Mouse (Mus musculus) common myeloid progenitor, adult 5-6 weeks (primary cell): ENCODE measurements around the gene Baiap2l2. TPM values are rescaled to one million over a fixed set of nuclear protein-coding genes. Genes with fewer than 3 reads are reported as not detected.

Source experiments
- ATAC-seq: replicated peaks from 2 replicates; pipeline ENCODE4 v1.8.0; 2016; ENCODE audit warnings: low read depth, mild to moderate bottlenecking, moderate TSS enrichment, inconsistent platforms; ENCODE audit not compliant: poor library complexity, severe bottlenecking
- total RNA-seq: library from RNA; stranded (forward); fragments of 200-1000, 187-1606 nt; gene quantifications from 2 replicates; pipeline ENCODE4 v1.2.3, GENCODE M21; 2017

The Baiap2l2 gene
- not detected in 2 replicates for total RNA-seq

- no peak for ATAC-seq
Measured at GRCm38 (mm10) chr15:79285399-79285798, at the start of gene Baiap2l2. Gene Baiap2l2, minus strand, starts transcription at chr15:79285537.

DNA sequence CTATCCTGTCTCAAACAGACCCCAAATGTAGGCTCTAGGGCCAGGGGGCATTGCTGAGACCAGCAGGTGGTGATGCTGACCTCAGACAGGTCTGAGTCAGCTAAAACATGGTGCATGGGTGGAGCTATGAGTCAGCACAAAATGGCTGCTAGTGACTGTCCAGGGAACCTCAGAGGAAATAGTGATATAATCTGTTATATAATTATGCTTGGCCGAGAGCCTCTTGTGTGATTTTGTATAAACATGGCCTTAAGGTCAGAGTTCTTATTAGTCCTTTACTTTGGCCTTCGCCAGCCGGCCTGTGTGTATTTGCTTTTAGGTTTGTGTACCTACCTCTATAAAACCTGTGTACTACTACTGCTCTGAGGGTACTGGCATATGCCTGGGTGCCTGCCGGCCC is 48.1 kb upstream of the Baiap2l2 start:
- ATAC-seq: peak; percentile 50

GRCm38 (mm10) chr15:79330521-79330920 is 45.2 kb upstream of the Baiap2l2 start:
- ATAC-seq: no peak

- no peak for ATAC-seq
Measured at GRCm38 (mm10) chr15:79329979-79330363, 44.6 kb upstream of the Baiap2l2 start.

DNA sequence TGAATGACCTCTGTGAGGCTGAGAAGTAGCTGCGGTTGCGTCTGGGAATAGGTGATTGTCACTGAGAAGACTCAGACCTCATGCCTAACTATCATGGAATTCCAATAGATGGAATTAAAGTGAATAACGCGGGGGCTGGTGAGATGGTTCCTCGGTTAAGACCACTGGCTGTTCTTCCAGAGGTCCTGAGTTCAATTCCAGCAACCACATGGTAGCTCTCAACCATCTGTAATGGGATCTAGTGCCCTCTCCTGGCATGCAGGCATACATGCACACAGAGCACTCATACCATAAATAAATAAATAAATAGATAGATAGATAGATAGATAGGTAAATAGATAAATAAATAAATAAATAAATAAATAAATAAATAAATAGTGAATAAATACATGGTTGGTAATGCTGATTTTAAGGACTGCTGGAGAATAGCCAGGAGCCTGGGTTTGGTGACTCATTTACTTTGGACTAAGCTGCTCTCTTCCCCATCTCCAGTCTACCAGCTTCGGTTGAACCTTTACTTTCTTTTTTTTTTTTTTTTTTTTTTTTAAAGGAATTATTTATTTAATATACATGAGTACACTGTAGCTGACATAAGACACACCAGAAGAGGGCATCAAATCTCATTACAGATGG is 44.1 kb upstream of the Baiap2l2 start:
- no peak for ATAC-seq

- no peak for ATAC-seq
Measured at GRCm38 (mm10) chr15:79328939-79329275, 43.6 kb upstream of the Baiap2l2 start.

DNA sequence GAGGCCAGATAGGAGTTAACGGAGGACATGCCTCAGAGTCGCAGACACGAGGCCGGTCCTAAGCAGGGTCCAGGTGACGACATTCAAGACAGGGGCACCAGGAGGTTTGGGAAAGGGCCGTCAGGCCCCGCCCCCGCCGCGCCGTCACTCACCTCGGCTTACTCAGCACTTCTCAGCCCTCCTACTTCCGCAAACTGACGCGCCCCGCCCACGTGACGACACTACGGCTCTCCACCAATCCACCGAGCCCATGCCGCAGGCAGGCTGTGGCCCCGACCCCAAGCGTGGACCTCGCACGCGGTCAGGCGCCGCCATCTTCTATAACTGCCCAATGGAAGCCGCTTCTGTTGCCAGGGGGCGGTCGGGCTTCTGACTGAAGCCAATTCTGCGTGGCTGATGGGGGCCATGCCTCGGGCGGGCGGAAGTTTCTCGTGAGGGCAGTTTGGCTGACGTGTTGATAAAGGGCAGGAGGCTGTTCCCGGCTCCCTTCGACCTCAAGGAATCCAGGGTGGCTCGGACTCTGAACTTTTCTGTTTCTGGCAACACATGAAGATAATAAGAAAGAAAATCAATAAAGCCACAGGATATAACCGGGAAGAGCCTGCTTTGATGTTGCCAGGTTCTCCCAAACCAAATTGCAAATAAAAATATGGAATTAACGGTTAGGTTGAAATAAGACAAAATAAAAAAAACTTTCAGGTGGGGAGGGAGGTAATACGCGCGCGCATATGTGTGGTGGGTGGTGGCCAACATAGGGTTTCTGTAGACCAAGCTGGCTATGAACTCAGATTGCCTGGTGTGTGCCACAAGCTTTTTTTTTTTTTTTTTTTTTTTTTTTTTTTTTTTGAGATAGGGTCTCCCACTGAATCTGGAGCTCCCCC is 43.0 kb upstream of the Baiap2l2 start, which contains the start of gene Pla2g6:
Gene Pla2g6 (minus strand): TSS at position 333 of the 881 bp plus-strand sequence.
- peak; percentile 84 for ATAC-seq

DNA sequence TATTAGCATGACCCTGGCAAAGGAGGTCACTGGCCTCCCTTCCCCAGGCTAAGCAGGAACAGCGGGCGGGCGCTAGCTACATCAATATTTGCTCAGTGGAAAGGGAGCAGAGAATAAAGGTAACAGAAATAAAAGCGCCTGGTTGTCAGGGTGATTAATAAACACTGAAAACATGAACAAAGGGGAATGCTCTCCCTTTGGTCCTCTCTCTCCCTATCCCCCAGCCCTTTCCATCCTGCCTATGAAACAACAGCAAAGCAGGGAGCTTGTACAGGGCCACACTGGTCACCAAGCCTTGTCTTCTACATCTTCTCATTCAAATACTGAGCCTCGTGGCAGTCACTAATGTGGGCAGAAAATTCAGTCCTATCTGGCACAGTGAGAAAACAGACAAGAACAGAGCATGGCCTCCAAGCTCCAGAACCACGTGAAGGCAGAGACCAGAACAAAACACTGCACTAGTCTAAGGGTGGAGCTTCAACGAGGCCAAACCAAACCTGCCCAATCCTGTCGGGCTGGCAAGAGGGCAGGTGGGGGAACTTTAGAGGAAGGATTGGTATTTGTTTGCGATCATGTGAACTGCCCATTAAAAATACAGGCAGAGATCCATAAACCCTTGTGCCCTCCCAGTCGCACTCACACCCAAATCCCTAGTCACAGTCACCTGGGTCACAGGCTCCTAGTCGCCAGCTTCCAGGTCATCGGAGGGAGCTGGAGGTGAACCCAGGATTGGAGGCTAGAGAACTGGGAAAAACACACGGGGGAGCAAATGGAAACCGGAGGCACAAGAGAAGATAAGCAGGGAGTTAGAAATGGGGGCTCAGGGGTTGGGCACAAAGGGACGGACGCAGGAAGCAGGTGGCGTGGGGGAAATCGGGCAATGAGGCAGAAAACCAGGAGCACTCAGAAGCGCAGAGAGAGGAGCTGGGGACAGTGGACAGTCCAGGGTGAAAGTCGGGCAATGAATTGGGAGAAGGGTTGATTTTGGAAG is 41.9 kb upstream of the Baiap2l2 start:
- ATAC-seq: peak; percentile 16; the same call in 1 of the 2 replicates

- ATAC-seq: no peak
Measured at GRCm38 (mm10) chr15:79326264-79326663, 40.9 kb upstream of the Baiap2l2 start.

- ATAC-seq: no peak
Measured at GRCm38 (mm10) chr15:79325742-79326141, 40.4 kb upstream of the Baiap2l2 start.

- ATAC-seq: no peak
Measured at GRCm38 (mm10) chr15:79324373-79324772, 39.0 kb upstream of the Baiap2l2 start.

DNA sequence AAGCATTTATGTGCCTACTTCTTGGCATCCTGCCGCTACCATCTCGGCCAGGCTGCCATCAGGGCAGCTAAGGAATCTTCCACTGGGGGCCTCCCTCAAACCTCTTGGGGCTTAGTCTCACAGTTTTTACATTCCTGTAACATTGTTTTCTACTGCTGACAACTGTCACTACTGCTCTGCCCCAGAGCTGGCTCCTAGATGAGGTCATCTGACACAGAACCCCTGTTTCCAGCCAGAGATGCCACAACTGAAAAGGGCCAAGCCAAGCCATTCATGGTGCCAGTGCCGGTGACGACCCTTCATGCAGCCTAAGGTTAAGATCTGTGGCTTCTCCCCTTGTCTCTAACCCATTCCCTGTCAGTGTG is 38.4 kb upstream of the Baiap2l2 start:
- no peak for ATAC-seq

DNA sequence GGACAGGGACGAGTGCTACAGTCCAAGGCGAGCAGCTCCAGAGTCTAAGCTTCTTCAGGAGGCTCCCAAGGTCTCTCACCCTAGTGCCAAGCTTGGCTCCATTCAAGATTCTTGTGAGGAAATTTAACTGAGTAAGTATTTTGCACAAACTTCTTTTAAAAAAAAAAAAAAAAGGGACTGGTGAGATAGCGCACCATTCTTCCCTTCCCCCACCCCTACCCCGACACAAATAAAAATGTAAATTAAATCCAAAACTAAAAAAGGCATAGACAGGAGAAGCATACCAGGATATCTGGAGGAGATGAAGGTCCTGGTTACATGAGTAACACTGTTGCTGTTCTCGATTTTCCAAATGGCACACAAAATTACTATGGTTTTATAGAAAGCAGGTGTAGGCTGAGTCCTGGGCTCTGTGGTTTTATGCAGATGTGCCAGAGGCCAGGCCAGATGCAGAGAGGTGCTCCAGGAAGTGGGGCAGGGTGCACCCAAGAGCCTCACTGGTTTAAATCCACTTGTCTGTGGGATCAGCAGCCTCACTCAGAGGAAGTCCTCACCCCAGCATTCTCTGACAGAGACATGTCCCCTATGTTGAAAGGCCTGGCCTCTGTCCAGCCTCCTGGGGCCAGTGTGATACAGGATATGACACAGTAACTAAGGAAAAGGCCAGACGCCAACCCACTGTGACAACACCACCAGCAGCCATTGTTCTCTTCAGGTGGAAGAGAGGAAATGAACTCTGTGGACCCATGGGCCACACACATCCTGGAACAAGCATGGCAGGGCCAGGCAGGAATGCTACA is 37.9 kb upstream of the Baiap2l2 start:
- peak; percentile 34 for ATAC-seq

DNA sequence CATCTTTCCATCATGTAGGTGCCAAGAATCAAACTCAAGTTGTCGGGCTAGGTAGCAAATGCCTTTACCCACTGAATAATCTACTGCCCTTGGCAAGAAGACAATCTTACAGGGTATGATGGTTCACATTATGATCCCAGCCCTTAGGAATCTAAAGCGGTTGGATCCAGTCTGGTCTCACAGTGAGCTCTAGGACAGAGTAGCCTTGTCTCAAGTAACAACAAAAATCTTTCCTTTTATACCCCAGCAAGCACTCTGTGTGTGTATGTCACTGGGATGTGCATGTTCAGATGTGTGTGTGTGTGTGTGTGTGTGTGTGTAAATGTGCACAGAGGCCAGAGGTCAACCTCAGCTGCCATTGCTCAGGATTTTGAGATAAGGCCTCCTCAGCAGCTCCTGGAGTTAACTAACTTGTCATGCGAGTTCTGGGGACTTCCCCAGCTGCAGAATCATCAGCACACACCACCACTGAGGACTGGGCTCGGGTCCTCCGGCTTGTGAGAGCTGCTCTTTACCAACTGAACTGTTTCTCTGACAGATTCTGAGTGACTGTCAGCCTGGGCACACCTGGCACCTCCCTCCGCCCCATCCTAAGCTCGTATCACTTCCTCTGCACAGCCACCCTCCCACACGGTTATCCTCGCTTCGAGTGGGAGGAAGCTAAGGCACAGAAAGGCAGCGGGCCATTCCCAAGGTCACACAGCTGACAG is 37.1 kb upstream of the Baiap2l2 start:
- no peak for ATAC-seq

GRCm38 (mm10) chr15:79321733-79322190 is 36.4 kb upstream of the Baiap2l2 start:
- ATAC-seq: no peak

GRCm38 (mm10) chr15:79313848-79314369 is 28.6 kb upstream of the Baiap2l2 start:
- ATAC-seq: no peak

DNA sequence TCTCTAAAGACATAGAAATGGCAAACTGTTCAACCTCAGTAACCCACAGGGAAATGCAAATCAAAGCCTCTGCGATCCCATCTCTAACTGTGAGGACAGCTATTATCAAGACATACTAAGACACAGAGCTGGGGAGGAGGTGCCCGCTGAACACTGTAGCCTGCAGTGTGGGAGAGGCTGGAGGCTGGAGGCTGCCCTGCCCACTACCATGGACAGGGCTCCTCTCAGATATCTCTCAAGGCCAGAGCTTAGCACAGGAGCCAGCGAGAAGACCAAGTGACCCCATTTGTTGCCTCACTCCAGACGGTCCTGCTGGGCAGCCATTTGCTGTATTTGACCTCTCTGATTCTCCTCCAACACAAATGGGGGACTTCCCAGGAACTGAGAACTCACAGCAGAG is 22.5 kb upstream of the Baiap2l2 start:
- no peak for ATAC-seq

DNA sequence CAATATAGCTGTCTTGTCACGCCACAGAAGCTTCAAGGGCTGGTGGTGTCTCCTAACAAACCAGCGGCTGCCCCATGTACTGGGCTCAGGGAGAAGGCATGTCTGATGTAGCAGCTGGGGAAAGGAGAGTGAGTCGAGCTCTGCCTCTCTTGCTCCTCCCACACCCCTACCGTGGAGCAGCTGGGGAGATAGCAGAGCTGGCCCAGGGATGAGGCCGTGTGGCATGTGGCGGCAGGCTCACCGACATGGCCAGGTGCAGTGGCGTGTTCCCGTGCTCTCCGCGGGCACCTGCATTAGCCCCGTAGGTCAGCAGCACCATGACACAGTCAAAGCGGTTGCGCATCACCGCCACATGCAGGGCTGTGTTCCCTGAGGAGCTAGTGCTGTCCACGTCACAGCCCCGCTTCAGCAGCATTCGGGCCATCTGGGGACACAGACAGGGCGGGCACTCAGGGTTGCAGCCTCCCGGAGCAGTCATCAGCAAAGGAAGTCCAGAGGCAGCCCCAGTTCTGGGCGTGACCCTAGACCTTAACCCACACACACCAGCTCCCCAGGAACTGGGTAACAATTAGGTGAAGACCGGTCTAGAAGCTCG is 20.8 kb upstream of the Baiap2l2 start:
- ATAC-seq: no peak
